Mouse (Mus musculus) heart, embryonic 14.5 days (tissue): ENCODE results near the gene Vash1. TPM values are rescaled to one million over a fixed set of nuclear protein-coding genes. Genes with fewer than 3 reads are reported as not detected.

Experiments
- polyA plus RNA-seq: library from polyadenylated mRNA; unstranded; fragments of >200 nt; fragmentation: Nextera tagmentation; extraction: Ambion mirVana; gene quantifications from 2 replicates; pipeline ENCODE4 v1.2.1, GENCODE M21; 2014

Vash1 gene
- polyA plus RNA-seq, 1 experiment from 2014 or later: 10.7 TPM

Other genes with a start within 250 kb of the Vash1 start
- 8.4 and 9.6 TPM in 2 replicates for gene Angel1, start 47.8 kb downstream of the Vash1 start, polyA plus RNA-seq
- not detected in 2 replicates for gene Lrrc74a, start 55.7 kb downstream of the Vash1 start, polyA plus RNA-seq
- 32.8 and 36.1 TPM in 2 replicates for gene Irf2bpl, start 206.1 kb downstream of the Vash1 start, polyA plus RNA-seq